Mouse (Mus musculus) adrenal gland, adult 8-10 months (tissue): ENCODE data around the gene Vps54. TPM values are rescaled to one million over a fixed set of nuclear protein-coding genes. Genes with fewer than 3 reads are reported as not detected.
"Not testable (repeated sequence)": the region's sequence is repeated elsewhere in the genome, so short reads cannot be mapped to it uniquely, and the experiment has no call there.

Source experiments
- DNase-seq: peaks from one replicate; pipeline ENCODE4 v3.0.0; 2022
- total RNA-seq, 4 experiments: library from RNA; stranded (reverse); gene quantifications; 2 replicates each; pipeline ENCODE4 v1.2.4; 2022

Vps54 gene
- total RNA-seq = 10 to 100 TPM; 29.9 to 43.6 (median 37.8) TPM

GRCm38 (mm10) chr11:21239021-21239661 is at the start of gene Vps54:
Gene Vps54, plus strand, starts transcription at chr11:21239281.
- peak; percentile 30 for DNase-seq

- DNase-seq = not testable (repeated sequence)
Measured at GRCm38 (mm10) chr11:21191821-21192220, 47.3 kb upstream of the Vps54 start.

GRCm38 (mm10) chr11:21194851-21195250 is 44.2 kb upstream of the Vps54 start:
- no peak for DNase-seq

- no peak for DNase-seq
Measured at GRCm38 (mm10) chr11:21209046-21209445, 30.0 kb upstream of the Vps54 start.

GRCm38 (mm10) chr11:21209701-21210100 is 29.4 kb upstream of the Vps54 start:
- not testable (repeated sequence) for DNase-seq

GRCm38 (mm10) chr11:21217419-21217818 is 21.7 kb upstream of the Vps54 start:
- no peak for DNase-seq

- no peak for DNase-seq
Measured at GRCm38 (mm10) chr11:21219281-21219680, 19.8 kb upstream of the Vps54 start.

- DNase-seq = no peak
Measured at GRCm38 (mm10) chr11:21219851-21220587, 19.1 kb upstream of the Vps54 start.

- no peak for DNase-seq
Measured at GRCm38 (mm10) chr11:21220754-21221153, 18.3 kb upstream of the Vps54 start.

GRCm38 (mm10) chr11:21221396-21221795 is 17.7 kb upstream of the Vps54 start:
- DNase-seq = no peak

- no peak for DNase-seq
Measured at GRCm38 (mm10) chr11:21222606-21223207, 16.4 kb upstream of the Vps54 start.

GRCm38 (mm10) chr11:21223539-21223938 is 15.5 kb upstream of the Vps54 start:
- no peak for DNase-seq

- no peak for DNase-seq
Measured at GRCm38 (mm10) chr11:21224041-21224440, 15.0 kb upstream of the Vps54 start.

GRCm38 (mm10) chr11:21224446-21224845 is 14.6 kb upstream of the Vps54 start:
- no peak for DNase-seq

- DNase-seq = no peak
Measured at GRCm38 (mm10) chr11:21224983-21225382, 14.1 kb upstream of the Vps54 start.

GRCm38 (mm10) chr11:21235381-21235780 is 3.7 kb upstream of the Vps54 start:
- no peak for DNase-seq

GRCm38 (mm10) chr11:21235821-21236220 is 3.3 kb upstream of the Vps54 start:
- DNase-seq = no peak

GRCm38 (mm10) chr11:21236996-21237395 is 2.1 kb upstream of the Vps54 start:
- no peak for DNase-seq

- no peak for DNase-seq
Measured at GRCm38 (mm10) chr11:21237474-21238278, 1.4 kb upstream of the Vps54 start.

- DNase-seq = no peak
Measured at GRCm38 (mm10) chr11:21238279-21239020, 631 bp upstream of the Vps54 start.

GRCm38 (mm10) chr11:21239763-21240509 is 855 bp downstream of the Vps54 start:
- DNase-seq = no peak
